Mouse (Mus musculus) lung, adult 2 months (tissue): Measurements from ENCODE around the gene Defb25. TPM values are rescaled to one million over a fixed set of nuclear protein-coding genes. Genes with fewer than 3 reads are reported as not detected.

ENCODE experiments used
- DNase-seq: peaks from one replicate; pipeline ENCODE4 v3.0.0; 2022
- H3K4me1 ChIP-seq: fragments of 200-500 bp; 2 replicates; pipeline ENCODE4 v1.6.1; 2011; ENCODE audit warnings: low read length; ENCODE audit not compliant: control insufficient read depth, insufficient read depth
- H3K4me3 ChIP-seq: fragments of 200-500 bp; replicated peaks from 2 replicates; pipeline ENCODE3; 2011; ENCODE audit warnings: low read depth, mild to moderate bottlenecking, control low read depth, low read length; ENCODE audit errors: extremely low read depth
- CTCF ChIP-seq: fragments of 200-500 bp; IDR thresholded peaks from 2 replicates; pipeline ENCODE4 v1.5.1; 2011; ENCODE audit warnings: mild to moderate bottlenecking, low read length, control low read depth; ENCODE audit not compliant: insufficient read depth
- POLR2A ChIP-seq: fragments of 200-500 bp; IDR thresholded peaks from 2 replicates; pipeline ENCODE4 v1.6.1; 2011; ENCODE audit warnings: low read depth, mild to moderate bottlenecking, control low read depth, low read length, borderline replicate concordance; ENCODE audit errors: extremely low read depth
- WGBS: fragments of 180-500 bp; shearing (Covaris S2); methylation state at CpG from one replicate; pipeline ENCODE4 v1.1.7; 2018; 5-methylcytosine and 5-hydroxymethylcytosine counted together
- polyA plus RNA-seq: library from polyadenylated mRNA; depleted of rRNA; stranded (reverse); fragments of >200 nt; gene quantifications from 2 replicates; pipeline ENCODE4 v1.2.3, GENCODE M21; 2012

The Defb25 gene
- polyA plus RNA-seq, 1 experiment = 1.1 TPM

- Histone ChIP-seq H3K4me3 (no peak overlapping the region), H3K4me1 (no peaks in the 10 kb centered on the region)
- WGBS = 52% methylated on average over 6 of the region's 6 CpGs
- TF ChIP-seq CTCF (no peak), POLR2A (no peak)
- DNase-seq = no peak
These were observed 6.4 kb downstream of the Defb25 start for GRCm38 (mm10) chr2:152616470-152616869.

DNA sequence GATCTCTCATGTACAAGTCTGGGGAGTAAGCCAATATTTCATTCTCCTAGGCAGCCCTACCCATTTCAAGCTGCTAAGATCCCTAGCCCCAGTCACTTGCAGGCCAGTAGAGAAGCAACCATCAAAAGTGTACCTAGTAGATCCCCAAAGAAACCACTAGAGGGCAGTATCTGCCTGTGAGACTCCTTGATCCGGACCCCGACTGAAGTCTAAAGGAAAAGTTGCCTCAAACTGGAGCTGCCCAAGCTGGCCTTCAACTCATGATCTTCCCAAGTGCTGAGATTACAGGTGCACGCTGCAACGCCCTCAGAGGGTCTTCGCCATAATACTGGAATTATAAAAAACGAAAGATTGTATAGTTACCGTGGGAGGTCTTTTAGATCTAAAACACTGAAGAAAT lies 7.3 kb downstream of the Defb25 start:
- peak; percentile 61 for TF ChIP-seq CTCF
- no peak for TF ChIP-seq POLR2A
- Histone ChIP-seq H3K4me3 (no peak overlapping the region), H3K4me1 (no peaks in the 10 kb centered on the region)
- DNase-seq = no peak
- 14% methylated on average over 7 of the region's 7 CpGs for WGBS

GRCm38 (mm10) chr2:152612193-152612592 lies 10.7 kb downstream of the Defb25 start:
- no peak for DNase-seq
- TF ChIP-seq CTCF (no peak), POLR2A (no peak)

DNA sequence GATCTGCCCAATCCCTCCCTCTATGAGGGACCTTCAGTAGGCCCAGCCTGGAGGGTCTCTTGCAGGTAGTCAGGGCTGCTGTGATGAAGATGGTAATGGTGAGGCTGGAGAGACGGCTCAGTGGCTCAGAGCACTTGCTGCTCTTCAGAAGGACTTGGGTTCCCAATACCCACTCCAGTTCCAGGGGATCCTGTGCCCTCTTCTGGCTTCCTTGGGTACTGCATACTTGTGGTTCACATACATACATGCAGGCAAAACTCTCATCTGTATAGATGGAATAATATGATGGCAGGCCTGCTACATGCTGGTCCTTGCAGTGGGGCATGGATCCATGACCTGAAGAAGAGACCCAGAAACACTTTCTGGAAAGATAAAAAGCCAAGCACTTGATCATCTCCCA lies 14.1 kb downstream of the Defb25 start:
- 100% methylated on average over 1 of the region's 1 CpGs for WGBS
- Histone ChIP-seq H3K4me3 (no peak overlapping the region), H3K4me1 (no peaks in the 10 kb centered on the region)
- no peak for DNase-seq
- TF ChIP-seq POLR2A (no peak), CTCF (no peak)

More at GRCm38 (mm10) chr2:152612193-152612592, 10.7 kb downstream of the Defb25 start:
- H3K4me3 ChIP-seq = no peak overlapping the region
- H3K4me1 ChIP-seq = no peaks in the 10 kb centered on the region
- WGBS = 43% methylated on average over 7 of the region's 8 CpGs

GRCm38 (mm10) chr2:152607746-152608145 lies 15.1 kb downstream of the Defb25 start:
- H3K4me3 ChIP-seq = no peak overlapping the region
- DNase-seq = no peak
- 41% methylated on average over 6 of the region's 6 CpGs for WGBS
- no peaks in the 10 kb centered on the region for H3K4me1 ChIP-seq
- no peak for TF ChIP-seq POLR2A
- TF ChIP-seq CTCF = no peak

DNA sequence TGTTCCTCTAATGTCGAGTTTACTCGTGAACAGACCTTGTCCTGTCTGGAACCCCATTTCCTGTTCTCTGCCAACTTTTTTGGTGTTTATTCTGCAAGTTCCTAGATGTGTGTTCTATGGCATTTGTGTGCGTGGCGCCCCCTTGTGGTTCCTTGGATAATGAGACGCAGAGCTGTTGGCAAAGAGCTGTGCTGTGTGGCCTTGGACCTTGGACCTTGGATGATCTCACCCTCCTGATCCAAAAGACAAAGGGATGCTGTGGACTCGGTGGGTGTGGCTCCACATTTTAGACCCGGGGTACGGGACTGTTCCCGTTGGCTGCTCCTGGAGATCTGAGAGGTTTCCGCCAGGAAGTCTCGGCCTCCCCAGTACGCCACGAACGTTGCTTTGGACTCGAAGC lies 18.8 kb downstream of the Defb25 start, which contains the start of gene Defb36:
Gene Defb36 (plus strand): TSS at position 271 of the 400 bp plus-strand sequence.
- H3K4me3 ChIP-seq = no peak within 1 kb of the TSS
- TF ChIP-seq POLR2A = no peak
- no peak for TF ChIP-seq CTCF
- peak; percentile 14 for DNase-seq
- no peaks in the 10 kb centered on the region for H3K4me1 ChIP-seq
- WGBS = 72% methylated on average over 15 of the region's 15 CpGs

DNA sequence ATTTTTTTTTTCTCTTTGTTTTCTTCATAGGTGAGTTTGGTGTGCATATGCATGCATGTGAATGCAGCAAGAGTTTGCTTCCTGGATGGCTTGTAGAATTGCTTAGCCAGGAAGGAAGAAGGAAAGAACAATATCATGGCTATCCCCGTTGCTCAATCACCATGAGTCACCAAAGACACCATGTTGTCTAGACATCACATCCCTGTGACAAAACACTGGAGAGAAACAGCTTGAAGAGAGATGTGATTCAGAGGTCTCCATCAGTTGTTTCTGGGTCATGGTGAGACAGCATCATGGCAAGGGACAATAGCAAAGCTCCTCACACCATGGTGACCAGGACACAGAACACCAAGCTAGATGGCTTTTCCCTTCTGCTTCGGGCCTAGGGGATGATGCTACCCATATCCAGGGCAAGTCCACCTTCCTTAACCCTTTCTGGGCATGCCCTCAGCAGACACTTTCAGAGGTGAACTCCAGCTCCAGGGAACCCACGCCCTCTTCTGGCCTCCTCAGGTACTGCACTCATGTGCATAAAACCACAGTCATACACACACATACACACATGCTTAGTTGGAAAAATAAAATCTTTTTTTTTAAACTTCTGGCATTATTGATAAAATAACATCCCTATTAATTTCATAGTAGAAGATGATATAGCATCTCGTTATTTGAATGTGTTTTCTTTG lies 21.4 kb downstream of the Defb25 start:
- H3K4me3 ChIP-seq = no peak overlapping the region
- peak; percentile 12; the same call in 1 of the 2 replicates for TF ChIP-seq CTCF
- TF ChIP-seq POLR2A = no peak
- H3K4me1 ChIP-seq = no peaks in the 10 kb centered on the region
- 64% methylated on average over 4 of the region's 4 CpGs for WGBS
- DNase-seq = no peak

- H3K4me1 ChIP-seq = no peaks in the 10 kb centered on the region
- WGBS = 79% methylated on average over 6 of the region's 6 CpGs
- DNase-seq = no peak
- TF ChIP-seq CTCF (no peak), POLR2A (no peak)
- H3K4me3 ChIP-seq = no peak overlapping the region
These were observed 22.8 kb downstream of the Defb25 start for GRCm38 (mm10) chr2:152600076-152600475.

DNA sequence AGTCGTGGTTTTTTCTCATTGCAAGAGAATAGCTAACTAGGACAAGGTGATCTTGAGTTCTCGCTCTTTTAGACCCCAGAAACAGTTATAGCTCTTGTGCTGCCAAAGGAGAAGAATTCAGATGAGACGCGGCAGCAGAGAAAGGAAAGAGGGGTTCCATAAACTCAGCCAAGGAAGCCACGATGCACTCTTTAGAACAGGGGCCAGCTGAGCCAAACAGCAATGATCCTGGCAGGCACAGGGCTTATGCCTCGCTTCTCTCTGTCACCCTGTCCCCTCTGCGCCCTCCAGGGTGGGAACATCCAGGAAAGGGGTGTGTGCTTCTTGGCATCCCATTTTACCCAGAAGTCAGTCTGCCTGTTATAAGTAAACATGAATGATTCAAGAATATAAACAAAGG lies 23.6 kb downstream of the Defb25 start, which contains the start of gene Defb45:
Gene Defb45 (minus strand): TSS at position 101 of the 400 bp plus-strand sequence.
- WGBS = 48% methylated on average over 7 of the region's 7 CpGs
- Histone ChIP-seq H3K4me3 (no peak within 1 kb of the TSS), H3K4me1 (no peaks in the 10 kb centered on the region)
- TF ChIP-seq POLR2A = no peak
- no peak for TF ChIP-seq CTCF
- DNase-seq = no peak

DNA sequence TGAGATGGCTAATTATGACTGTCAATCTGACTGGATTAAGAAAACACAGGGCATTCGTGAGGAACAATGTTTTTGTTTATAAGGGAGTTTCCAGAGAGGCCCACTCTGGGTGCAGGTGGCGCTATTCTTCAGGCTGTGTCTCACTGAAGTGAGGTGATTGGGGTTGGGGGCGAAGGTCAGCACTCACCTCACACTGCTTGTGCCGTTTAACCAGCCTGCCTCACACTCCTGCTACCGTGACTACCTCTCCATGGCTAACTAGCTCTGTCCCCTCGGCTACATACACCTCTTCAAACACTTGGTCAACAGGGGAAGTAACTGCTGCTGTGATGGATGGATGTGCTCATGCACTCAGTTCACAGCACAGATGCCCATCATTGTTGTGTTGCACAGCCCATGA lies 33.8 kb downstream of the Defb25 start:
- Histone ChIP-seq H3K4me3 (no peak overlapping the region), H3K4me1 (no peaks in the 10 kb centered on the region)
- DNase-seq = no peak
- WGBS = 42% methylated on average over 6 of the region's 6 CpGs
- TF ChIP-seq POLR2A (no peak), CTCF (no peak)
